Mouse (Mus musculus) spleen, embryonic (tissue): ENCODE measurements at regions not wholly inside any gene's neighbourhood (a gene's known extent, or its start where the extent isn't known, plus 50 kb on each side); places are given as distances from the start of the nearest gene placed in this dataset.
"Not testable (repeated sequence)": the region's sequence is repeated elsewhere in the genome, so short reads cannot be mapped to it uniquely, and the experiment has no call there.

Experiments
- CTCF ChIA-PET: fragments of 350-600 bp; sonication (Branson Sonifier 250); formaldehyde crosslinking; loops from one replicate; lab custom pipeline; 2022; lab: Charles Lee

GRCm38 (mm10) chrX:105655591-105655990, 108.5 kb upstream of the Fgf16 start:
- CTCF ChIA-PET, result not testable (repeated sequence)

DNA sequence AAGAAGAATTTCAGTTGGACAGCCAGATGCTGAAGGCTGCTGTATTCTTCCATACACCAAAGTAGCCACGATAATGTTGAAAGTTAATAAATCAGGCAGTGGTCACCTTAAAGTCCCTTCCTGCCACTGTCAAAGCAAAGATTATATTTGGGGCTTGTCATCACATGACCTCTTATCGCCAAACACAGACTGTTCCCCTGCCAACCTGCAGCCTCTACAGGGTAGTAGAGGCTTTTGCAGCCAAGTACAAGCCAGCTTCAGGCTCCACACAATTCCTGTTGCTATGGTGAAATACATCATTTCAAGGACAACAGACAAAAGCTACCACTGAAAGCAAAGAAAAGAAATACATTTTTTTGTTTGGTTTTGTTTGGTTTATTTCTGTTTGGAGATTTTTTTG, 93.5 kb upstream of the Fgf16 start:
- CTCF ChIA-PET, result no interaction called here

- CTCF ChIA-PET, result interaction anchor here (0.6 kb wide), 1 partner anchor 138 kb away, joined by 3 read pairs; no protein-coding TSS in a partner anchor
These were observed 92.8 kb upstream of the Fgf16 start for GRCm38 (mm10) chrX:105671247-105671646.

DNA sequence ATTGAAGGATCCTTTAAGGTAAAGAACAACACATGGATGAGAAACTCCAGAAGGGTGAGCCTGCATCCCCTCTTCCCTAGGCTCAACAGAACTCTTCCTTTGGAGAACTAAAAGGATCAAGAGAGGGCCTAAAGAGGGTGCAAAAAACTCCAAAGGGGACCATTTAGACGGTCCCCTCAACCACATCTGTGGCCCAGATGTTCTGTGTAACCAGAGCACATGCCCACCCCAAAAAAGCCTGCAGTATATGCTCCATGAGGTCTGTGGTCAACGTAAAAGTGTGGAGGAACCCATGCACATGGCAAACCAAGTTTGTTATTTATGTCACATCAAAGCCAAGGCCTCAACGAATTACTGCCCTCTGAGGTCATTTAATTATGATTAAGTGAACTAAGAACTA, 89.2 kb upstream of the Fgf16 start:
- CTCF ChIA-PET, result no interaction called here

DNA sequence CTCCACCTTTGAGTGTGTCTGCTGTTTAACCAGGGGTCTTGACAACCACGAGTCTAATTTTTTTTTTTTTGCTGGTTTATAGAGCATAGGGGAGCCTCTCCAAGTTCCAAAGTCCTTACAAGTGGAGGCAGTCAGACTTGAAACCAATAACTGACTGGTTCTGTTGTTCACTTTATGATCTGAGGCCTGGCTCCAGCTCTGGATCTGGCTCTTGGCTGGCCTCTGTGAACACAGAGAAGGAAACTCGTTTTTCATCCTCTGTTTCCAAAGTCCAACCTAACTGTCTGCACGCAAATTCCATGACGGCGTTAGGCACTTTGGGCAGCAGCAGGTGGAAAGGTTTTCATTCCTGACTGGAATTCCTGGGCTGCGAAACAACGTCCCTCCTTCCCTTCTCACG, 80.4 kb upstream of the Fgf16 start:
- CTCF ChIA-PET, result no interaction called here

GRCm38 (mm10) chrX:105684433-105684832, 79.6 kb upstream of the Fgf16 start:
- CTCF ChIA-PET, result no interaction called here

GRCm38 (mm10) chrX:105710676-105711241, 53.3 kb upstream of the Fgf16 start:
- CTCF ChIA-PET, result no interaction called here
